Mouse (Mus musculus) cerebellum, adult 11-12 months (tissue): ENCODE results near the gene Baat.
"Not testable (repeated sequence)": the region's sequence is repeated elsewhere in the genome, so short reads cannot be mapped to it uniquely, and the experiment has no call there.

Experiments
- DNase-seq: peaks from one replicate; pipeline ENCODE4 v3.0.0; 2022

Baat gene

DNA sequence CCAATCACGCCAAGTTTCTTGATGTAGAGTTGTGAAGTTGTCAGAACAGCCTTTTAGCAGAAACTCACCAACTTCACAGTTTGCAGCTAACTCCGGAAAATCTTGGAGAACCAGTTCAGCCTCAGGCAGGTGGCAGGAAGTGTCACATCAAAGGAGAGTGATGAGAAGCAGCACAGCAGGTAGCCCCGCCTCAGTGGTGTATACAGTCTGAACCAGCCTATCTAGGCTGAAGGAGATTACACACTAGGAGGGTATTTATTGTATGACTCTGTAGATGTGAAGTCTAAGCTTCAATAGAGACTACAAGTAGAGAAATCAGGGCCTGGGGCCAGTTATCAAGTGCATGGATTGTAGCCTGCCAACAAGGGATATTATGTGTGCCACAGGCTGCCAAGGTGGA lies 25.5 kb downstream of the Baat start:
- DNase-seq = no peak

DNA sequence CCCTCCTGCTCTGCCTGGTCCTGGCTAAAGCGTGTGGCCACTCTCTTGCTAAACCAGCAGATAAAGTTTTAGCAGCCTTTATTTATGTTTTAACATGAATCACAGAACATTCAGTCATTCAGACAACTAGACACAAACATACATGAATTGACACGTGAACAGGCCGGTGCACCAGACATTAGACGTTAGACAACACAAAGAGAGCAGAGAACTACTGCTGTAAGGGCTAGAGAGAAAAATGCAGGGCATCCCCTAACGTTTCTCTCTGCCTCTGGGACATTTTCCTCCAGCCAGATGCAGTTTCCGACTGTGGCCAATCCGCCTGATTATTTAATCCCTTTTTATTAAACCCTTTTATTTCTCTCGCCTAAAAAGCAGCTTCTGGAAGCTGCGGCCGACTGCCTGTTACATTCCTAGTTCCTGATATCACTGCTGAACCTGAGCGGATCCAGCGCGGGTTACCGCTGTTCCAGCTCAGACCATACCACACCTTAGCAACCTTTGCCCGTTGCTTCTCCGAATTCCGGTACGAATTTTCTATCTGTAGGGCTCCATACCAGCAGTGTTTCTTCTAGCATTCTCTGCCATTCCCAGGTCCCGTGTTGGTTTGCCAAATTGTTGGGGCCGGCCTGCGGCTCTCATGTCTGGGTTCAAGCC lies 26.1 kb downstream of the Baat start:
- no peak for DNase-seq

DNA sequence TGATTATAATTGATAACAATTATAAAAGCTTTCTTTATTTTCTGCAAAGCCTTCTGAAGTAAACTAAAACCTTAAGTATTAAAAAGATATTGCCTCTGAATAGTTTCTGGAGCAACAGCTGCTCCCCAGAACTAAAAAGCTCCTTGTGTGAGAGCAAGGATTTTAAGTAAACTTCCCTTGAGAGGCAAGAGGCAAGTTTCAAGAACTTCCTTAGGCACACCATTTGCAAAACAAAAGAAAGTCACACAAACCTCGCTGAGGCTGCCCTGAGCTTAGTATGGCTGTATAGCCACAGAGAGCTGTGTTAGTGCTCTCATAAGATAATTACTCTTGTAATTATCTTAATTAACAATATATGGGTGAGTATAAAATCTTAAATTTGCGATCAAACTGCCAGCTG lies 27.3 kb downstream of the Baat start:
- not testable (repeated sequence) for DNase-seq

DNA sequence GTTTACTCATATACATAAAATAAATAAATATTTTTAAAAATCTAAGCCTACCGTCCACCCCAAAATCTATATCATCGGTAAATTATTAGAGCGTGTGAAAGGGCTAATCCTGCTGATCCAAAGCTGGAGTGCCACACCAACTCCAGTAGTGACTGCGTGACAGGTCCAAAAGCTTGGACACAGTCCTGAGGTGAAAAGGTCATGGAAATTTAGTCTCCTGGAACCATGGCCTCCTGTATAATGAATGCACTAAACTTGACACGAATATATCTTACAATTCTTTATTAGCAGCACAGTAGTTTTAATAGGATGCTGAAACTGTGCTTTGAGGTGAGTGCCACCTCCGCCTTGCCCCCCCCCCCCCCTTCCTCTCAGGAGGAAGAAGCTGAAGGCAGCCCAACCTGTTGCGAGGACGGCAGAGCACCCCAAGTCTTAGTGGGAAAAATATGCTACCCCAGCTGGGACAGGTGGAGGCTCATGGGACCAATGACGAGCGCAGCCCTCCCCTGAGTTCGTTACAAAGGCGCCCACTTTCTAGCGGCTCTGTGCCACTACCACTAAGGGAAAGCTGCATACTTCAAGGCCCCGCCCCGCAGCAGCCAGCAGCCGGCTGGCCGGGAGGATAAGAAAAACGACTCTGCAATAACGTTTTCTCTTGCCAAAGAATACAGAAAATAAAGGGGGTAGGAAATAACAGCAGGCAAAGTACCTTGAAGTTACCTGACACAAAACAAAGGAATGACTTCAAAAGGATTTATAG lies 28.1 kb downstream of the Baat start:
- no peak for DNase-seq

DNA sequence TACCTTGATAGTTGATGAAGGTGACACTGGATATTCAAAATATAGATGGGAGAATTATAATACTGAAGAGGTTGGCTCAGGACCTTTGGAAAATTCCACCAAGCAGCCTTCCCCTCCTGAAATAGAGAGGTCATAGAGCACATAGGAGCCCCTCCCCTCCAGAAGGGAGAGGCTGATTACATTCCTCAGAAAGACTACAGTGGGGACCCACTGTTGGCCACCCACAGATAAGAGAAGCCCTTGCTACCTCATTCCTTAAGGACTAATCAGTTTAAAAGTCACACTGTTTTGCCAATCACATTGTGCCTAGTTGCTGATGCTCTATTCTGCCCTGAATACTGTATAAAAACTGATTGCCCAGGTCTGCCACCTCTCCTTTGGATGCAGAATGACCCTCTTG lies 31.8 kb downstream of the Baat start:
- no peak for DNase-seq

DNA sequence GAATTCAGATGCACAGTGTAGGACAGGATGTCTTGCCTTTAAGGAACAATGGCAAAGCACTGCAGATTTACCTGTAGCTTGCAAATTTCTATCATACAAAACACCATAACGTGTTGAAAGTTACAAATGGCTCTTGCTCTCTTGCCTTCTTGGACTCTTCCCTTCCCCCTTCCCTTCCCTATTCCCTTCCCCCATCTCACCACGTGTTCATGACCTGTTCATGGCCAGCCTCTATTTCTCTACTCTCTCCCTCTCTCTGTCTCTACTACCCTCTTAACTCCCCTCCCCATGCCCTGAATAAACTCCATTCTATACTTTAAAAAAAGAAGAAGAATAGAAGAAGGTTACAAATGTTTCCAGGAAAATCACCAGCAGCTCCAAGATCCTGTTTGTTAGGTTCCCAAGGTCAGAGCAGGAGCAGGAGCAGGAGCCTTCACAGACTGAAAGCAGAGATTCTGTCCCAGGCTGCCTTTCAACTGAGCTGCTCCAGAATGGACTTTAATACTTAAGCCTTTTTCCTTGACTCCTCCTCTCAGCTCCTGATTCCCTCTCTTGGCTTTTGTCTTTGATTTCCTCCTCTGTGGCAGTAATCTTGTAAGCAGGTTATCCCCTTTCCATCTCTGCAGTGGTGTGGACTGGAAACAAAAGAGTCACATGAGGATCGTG lies 32.8 kb downstream of the Baat start, which contains the start of gene Acnat1:
TSS of gene Acnat1 (minus strand) at position 478 of the 666 bp plus-strand sequence.
- no peak for DNase-seq

DNA sequence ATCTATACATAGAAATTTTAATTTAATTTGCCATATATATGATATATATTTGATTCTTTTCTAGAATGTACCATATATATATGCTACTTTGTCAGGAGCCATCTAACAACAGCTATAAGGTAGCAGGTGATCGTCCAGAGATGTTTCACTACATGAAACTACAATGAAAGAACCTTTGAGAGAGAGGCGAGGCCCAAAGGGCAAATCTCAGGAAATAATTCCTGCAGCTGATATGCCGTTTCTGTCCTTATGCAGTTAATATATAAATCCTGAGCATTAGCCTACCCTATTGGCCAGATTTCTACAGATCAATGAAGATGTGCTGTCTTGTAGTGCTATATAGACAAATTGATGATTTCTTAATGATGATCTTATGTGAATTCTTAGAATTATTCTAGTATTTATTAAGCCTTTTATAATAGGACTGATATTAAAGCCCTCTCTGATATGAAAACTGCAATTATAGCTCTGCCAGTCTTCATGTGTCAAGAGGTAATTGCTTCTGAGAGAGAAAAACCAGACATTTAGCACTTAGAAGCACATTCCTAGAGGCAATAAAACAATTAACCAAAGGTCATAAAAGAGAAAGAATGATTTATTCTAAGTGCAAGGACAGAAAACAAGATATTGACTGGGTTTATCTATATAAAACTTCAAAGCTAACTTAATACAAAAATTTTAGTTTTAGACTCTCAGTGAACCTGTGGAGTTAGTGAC lies 36.8 kb downstream of the Baat start:
- DNase-seq = no peak

DNA sequence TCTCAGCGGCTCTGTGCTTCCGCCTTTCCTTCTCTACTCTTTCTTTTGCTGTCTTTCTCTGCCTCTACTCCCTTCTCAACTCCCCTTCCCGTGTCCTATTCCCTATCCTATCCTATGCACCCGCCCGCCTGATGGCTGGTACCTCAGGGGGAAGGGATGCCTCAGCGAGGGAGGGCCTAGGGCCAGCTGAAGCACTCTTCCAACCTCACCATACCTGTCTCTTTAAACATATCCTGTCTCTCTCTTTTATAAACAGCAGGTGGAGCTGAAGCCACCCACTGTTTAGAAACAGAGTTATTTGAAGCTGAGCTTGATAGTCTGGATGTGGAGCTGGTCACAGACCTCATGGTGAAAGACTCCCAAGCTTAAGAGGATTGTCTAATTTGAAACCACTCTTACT lies 39.0 kb downstream of the Baat start:
- DNase-seq = no peak

DNA sequence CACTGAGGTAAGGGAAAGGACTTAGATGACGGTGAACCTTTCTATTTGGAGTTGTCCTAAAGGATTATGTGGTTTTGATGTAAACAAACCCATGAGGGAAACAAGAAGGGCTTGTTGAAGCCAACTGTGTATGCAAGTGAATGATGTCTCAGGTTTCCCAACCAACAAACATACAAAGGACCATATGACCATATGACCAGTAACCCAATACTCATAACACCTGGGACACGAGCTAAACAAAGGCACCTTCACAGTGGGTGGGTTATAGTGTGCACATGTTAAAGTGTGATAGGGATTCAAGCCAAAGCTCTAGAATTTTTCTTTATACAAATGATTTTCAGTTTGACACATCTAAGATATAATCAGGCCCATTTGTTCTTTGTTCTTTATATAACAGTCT lies 50.2 kb downstream of the Baat start:
- DNase-seq = no peak

DNA sequence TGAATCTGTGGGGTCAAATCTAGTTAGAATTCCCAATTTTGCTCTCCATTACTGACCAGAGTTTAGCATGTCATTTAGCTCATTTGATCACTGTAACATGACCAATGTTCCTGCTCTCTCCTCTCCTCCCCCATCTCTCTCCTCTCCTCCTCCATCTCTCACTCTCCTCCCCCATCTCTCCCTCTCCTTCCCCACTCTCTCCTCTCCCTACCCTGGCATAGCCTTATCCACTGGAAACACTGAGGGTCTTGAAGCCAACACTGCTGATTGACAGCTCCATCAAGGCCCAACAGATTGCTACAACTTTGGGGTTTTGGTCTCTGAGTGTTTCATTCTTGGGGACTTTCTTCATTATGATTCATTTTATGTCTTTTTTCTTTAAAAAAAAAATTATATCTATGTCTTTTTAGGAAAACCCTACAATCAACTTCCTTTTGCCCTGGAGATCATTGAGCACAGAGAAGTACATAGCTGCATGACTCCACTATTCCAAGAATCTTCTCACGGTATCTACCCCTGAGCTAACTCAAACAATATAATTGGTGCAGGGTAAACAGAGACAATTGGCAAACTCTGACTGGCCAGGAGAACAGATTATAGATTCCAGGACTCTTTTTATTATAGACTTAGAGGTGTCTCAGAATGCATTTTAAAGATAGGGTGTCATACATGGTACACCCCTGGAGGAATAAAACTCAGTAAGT lies 54.4 kb downstream of the Baat start:
- no peak for DNase-seq

DNA sequence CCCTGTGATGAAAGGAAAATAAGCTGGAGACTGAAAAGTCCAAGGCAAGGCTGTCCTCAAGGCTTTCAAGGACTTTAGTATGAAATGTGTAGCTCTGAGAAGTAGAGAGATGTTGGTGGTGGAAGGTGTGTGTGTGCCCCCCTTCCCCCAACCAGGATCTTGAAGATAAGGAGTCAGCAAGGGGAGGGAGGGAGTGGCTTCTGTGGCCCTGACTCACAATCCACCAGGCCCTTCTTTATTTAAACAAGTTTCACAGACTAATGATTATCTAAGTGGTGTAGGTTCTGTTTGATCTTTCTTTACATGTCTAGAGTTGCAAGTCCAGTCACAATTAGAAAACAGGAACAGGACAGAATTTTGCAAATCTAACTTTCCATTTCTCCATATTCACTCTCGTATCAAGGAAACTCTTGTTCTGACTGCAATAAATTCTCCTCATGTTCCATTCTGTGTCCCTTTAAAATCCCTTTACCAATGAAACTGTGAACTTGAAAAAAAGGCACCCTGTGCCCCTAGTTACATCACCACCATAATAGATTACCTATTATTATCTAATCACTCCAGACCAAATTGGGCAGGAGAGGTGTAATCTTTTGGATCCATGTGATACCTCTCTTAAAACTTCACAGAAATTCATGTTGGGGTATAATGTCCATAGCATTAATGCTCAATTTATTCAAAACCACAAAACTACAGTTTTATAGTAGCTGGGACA lies 55.1 kb downstream of the Baat start:
- not testable (repeated sequence) for DNase-seq
